Mouse (Mus musculus): ENCODE results near the gene Frmd5. TPM values are rescaled to one million over a fixed set of nuclear protein-coding genes. Genes with fewer than 3 reads are reported as not detected.

The Frmd5 gene
- polyA plus RNA-seq, 1 experiment from 2014 or later, result 24.2 TPM

DNA sequence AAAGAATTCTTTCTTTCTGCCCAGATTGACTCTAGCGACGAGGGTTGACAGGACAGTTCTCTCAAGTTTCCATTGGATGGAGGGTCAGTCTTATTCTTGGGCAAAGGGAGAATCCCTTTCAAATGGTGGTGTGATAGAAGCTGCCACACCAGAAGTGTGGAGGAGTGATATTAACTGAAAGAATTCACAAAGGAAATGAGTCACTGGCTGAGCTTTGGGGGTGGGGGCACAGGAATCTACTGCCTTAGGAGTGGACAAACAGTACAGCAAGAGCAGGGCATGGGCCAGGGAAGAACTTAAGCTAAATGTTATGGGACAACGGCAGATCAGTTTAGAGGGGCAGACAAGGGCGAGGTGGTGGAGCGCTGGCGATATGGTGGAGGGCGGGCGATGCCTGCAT is 206.2 kb downstream of the Frmd5 start:
- WGBS (ENCODE audit: insufficient replicate concordance), result 72% methylated on average over 8 of the region's 8 CpGs
- Histone ChIP-seq H3K27ac (ENCODE audit: low read depth, low read length) (no peak overlapping the region), H3K4me3 (ENCODE audit: low read depth, low read length) (no peak overlapping the region), H3K9ac (ENCODE audit: low read depth, low read length) (no peak overlapping the region), H3K36me3 (ENCODE audit: control insufficient read depth, insufficient read depth, low read length) (no peaks in the 10 kb centered on the region), H3K4me1 (ENCODE audit: control insufficient read depth, insufficient read depth, low read length) (peaks cover 5% of the 10 kb centered on the region; the same call in 1 of the 2 replicates), H3K9me3 (replicated peaks; ENCODE audit: control insufficient read depth, low read length) (no peaks in the 10 kb centered on the region), H3K27me3 (ENCODE audit: control insufficient read depth, insufficient read depth, low read length) (no peaks in the 10 kb centered on the region), H3K4me2 (no peak overlapping the region)
- ATAC-seq (replicated peaks; ENCODE audit: insufficient number of reproducible peaks, low FRiP score, low TSS enrichment), result no peak; the same call in 1 of the 2 replicates

DNA sequence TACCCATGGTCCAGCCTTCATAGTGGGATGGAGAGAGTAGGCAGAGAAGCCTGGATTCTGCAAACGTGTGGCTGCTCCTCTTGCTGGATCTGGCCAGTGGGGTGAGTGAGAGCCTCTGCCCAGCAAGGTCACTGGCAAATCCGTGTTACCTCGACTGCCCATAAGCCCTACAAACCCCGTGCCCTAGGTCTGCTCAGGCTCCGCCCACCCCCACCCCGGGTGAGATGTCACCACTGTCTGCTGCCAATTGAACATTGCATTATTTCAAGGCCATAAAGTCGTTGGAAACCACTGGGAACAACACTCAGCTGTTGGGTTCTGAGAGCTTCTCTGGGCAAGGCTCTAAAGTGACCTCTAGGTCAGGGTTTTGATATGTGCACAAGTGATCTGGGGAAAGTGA is 208.6 kb downstream of the Frmd5 start:
- Histone ChIP-seq H3K4me2 (no peak overlapping the region), H3K27me3 (ENCODE audit: control insufficient read depth, insufficient read depth, low read length) (no peaks in the 10 kb centered on the region), H3K4me1 (ENCODE audit: control insufficient read depth, insufficient read depth, low read length) (peaks cover 24% of the 10 kb centered on the region), H3K27ac (ENCODE audit: low read depth, low read length) (no peak overlapping the region), H3K4me3 (ENCODE audit: low read depth, low read length) (no peak overlapping the region), H3K9me3 (replicated peaks; ENCODE audit: control insufficient read depth, low read length) (no peaks in the 10 kb centered on the region), H3K36me3 (ENCODE audit: control insufficient read depth, insufficient read depth, low read length) (no peaks in the 10 kb centered on the region), H3K9ac (ENCODE audit: low read depth, low read length) (no peak overlapping the region)
- WGBS (ENCODE audit: insufficient replicate concordance), result 56% methylated on average over 7 of the region's 7 CpGs
- no peak for ATAC-seq (replicated peaks; ENCODE audit: insufficient number of reproducible peaks, low FRiP score, low TSS enrichment)

DNA sequence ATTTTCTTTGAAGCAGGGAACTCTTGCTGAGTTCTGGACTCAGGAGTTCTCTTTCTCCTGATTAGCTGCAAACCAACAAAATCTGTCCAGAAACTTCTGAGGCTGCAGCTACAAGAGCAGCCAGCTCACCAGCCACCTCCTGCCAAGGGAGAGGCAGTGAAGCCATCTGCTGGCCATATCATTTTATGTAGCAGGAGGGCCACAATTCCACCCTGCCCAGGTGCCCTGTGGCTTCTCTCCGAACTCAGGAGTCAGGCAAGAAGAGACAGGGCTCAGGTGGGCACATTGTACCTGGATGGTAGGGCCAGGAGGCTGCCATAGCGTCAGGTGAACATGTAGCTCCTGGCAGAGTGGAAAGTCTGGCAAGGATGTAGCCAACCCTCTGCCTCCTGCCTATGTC is 210.3 kb downstream of the Frmd5 start:
- Histone ChIP-seq H3K9me3 (replicated peaks; ENCODE audit: control insufficient read depth, low read length) (no peaks in the 10 kb centered on the region), H3K27ac (ENCODE audit: low read depth, low read length) (no peak overlapping the region), H3K4me3 (ENCODE audit: low read depth, low read length) (no peak overlapping the region), H3K4me1 (ENCODE audit: control insufficient read depth, insufficient read depth, low read length) (peaks cover 24% of the 10 kb centered on the region), H3K27me3 (ENCODE audit: control insufficient read depth, insufficient read depth, low read length) (no peaks in the 10 kb centered on the region), H3K9ac (ENCODE audit: low read depth, low read length) (no peak overlapping the region), H3K4me2 (no peak overlapping the region), H3K36me3 (ENCODE audit: control insufficient read depth, insufficient read depth, low read length) (no peaks in the 10 kb centered on the region)
- no peak for ATAC-seq (replicated peaks; ENCODE audit: insufficient number of reproducible peaks, low FRiP score, low TSS enrichment)
- 81% methylated on average over 2 of the region's 2 CpGs for WGBS (ENCODE audit: insufficient replicate concordance)

DNA sequence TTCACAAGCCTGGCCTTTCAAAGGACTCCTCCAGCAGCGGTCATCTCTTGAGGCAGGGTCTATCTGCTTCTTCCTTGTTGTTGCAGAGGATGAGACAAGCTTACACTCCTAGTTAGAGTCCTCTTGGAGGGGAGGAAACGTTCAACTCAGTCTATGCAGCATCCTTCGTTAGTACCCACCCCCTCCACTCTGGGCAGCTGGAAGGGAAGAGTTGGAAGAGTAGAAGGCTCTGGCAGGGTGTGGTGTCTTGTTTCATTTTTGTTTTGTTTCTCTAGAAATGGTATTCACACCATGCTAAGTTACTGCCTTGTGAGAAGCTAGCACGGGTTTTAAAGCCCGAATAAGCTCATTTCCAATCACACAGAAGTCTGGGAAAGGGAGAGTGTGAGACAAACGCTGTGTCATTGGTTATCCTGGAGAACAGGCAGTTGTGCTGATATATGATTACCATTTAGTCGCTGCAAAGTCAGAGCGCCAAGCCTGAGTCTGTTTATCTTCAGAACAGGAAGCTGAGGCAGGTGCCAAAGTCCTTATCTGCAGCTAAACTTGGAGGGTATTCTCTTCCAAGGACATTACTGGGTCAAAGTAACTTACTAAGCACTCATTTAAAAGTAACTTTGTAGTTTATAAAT is 212.1 kb downstream of the Frmd5 start:
- ATAC-seq (replicated peaks; ENCODE audit: insufficient number of reproducible peaks, low FRiP score, low TSS enrichment), result 0 out of 2 replicates have a peak, but pooled peaks have one; percentile 58
- peaks cover 19% of the 10 kb centered on the region for H3K4me1 ChIP-seq (ENCODE audit: control insufficient read depth, insufficient read depth, low read length)
- peak overlapping the region; percentile 28; the same call in 1 of the 2 replicates for H3K9ac ChIP-seq (ENCODE audit: low read depth, low read length)
- H3K4me3 ChIP-seq (ENCODE audit: low read depth, low read length), result no peak overlapping the region
- no peaks in the 10 kb centered on the region for H3K9me3 ChIP-seq (replicated peaks; ENCODE audit: control insufficient read depth, low read length)
- no peaks in the 10 kb centered on the region for H3K27me3 ChIP-seq (ENCODE audit: control insufficient read depth, insufficient read depth, low read length)
- no peaks in the 10 kb centered on the region for H3K36me3 ChIP-seq (ENCODE audit: control insufficient read depth, insufficient read depth, low read length)
- H3K4me2 ChIP-seq, result peak overlapping the region; percentile 57
- WGBS (ENCODE audit: insufficient replicate concordance), result 13% methylated on average over 8 of the region's 8 CpGs
- peak overlapping the region; percentile 70 for H3K27ac ChIP-seq (ENCODE audit: low read depth, low read length)

DNA sequence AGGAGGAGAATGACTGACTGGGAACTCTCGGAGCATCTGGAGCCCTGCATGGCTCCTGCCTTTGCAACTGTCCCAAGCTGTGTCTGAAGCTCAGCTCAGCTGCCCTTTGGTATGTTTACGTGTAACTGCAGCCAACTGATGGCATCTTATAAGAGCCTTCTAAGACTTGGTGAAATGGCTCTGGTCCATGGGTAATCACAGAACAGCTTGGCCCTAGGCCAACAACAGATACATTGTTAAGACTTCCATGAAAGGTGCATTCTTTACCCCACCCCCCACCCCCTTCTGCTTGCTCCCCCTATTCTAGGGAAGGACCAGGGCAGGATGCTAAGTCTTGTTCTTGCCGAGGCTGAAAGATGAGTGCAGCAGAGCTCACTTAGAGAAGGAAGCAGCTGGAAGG is 212.8 kb downstream of the Frmd5 start:
- Histone ChIP-seq H3K9ac (ENCODE audit: low read depth, low read length) (no peak overlapping the region), H3K36me3 (ENCODE audit: control insufficient read depth, insufficient read depth, low read length) (no peaks in the 10 kb centered on the region), H3K4me3 (ENCODE audit: low read depth, low read length) (no peak overlapping the region), H3K27ac (ENCODE audit: low read depth, low read length) (no peak overlapping the region), H3K27me3 (ENCODE audit: control insufficient read depth, insufficient read depth, low read length) (no peaks in the 10 kb centered on the region), H3K4me2 (peak overlapping the region; percentile 57; the same call in 1 of the 2 replicates), H3K9me3 (replicated peaks; ENCODE audit: control insufficient read depth, low read length) (no peaks in the 10 kb centered on the region), H3K4me1 (ENCODE audit: control insufficient read depth, insufficient read depth, low read length) (peaks cover 19% of the 10 kb centered on the region)
- 39% methylated on average over 3 of the region's 3 CpGs for WGBS (ENCODE audit: insufficient replicate concordance)
- no peak for ATAC-seq (replicated peaks; ENCODE audit: insufficient number of reproducible peaks, low FRiP score, low TSS enrichment)

DNA sequence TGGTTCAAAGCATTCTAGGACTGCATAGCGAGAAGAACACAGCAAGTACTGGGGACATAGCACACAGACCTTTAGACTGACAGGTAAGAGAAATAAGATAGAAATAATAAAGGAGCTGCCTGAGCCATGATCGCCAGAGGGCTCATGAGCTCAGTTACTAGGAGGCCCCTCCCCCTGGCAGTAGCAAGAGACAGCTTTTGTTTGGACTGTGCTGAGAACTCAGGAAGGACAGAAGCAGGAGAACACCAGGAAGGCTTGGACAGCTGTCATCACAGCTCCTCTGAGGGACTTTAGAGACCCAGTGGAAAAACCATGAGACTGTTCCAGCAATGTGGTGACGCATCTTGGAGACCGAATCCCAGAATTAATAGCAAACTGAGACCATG is 218.6 kb downstream of the Frmd5 start:
- H3K4me3 ChIP-seq (ENCODE audit: low read depth, low read length), result no peak overlapping the region
- H3K9ac ChIP-seq (ENCODE audit: low read depth, low read length), result no peak overlapping the region
- peak overlapping the region; percentile 25 for H3K4me2 ChIP-seq
- no peaks in the 10 kb centered on the region for H3K27me3 ChIP-seq (ENCODE audit: control insufficient read depth, insufficient read depth, low read length)
- no peaks in the 10 kb centered on the region for H3K36me3 ChIP-seq (ENCODE audit: control insufficient read depth, insufficient read depth, low read length)
- WGBS (ENCODE audit: insufficient replicate concordance), result 35% methylated on average over 4 of the region's 4 CpGs
- no peak for ATAC-seq (replicated peaks; ENCODE audit: insufficient number of reproducible peaks, low FRiP score, low TSS enrichment)
- H3K4me1 ChIP-seq (ENCODE audit: control insufficient read depth, insufficient read depth, low read length), result peaks cover 17% of the 10 kb centered on the region
- no peak overlapping the region for H3K27ac ChIP-seq (ENCODE audit: low read depth, low read length)
- H3K9me3 ChIP-seq (replicated peaks; ENCODE audit: control insufficient read depth, low read length), result no peaks in the 10 kb centered on the region

DNA sequence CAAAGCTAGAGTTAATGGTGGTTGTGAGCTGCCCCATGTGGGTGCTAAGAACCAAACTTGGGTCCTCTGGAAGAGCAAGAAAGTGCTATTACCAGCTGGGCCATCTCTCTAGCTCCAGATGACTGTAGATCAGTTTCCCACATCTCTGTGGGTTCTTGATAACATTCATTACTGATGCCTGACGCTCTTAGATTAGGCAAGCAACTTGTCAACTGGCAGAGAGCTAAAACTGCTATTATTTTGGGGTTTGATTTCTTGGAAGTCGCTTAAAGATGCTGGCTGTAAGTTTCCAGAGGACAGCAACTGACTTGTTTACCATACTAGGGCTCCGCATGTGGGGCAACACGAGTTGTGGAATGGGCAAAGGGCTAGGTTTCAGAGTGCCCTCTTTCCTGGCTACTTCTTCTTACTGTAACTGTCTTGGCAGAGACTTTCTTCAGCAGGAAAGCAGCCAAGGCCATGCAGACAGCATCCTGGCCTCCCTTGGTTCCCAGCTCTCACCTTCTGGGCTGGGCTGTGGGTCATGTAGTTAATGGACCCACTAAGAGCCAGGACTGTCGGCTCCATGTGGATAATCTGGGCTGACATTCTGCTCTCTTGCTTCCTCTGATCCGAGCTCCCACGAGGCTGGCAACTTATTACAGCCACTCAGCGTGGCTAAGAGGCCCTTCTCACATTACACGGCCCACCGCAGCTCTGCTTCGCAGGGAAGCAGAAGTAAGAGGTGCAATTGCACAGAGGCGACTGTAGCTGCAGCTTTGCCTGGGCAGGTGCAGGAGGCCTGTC is 219.2 kb downstream of the Frmd5 start:
- H3K27ac ChIP-seq (ENCODE audit: low read depth, low read length), result no peak overlapping the region
- ATAC-seq (replicated peaks; ENCODE audit: insufficient number of reproducible peaks, low FRiP score, low TSS enrichment), result no peak

DNA sequence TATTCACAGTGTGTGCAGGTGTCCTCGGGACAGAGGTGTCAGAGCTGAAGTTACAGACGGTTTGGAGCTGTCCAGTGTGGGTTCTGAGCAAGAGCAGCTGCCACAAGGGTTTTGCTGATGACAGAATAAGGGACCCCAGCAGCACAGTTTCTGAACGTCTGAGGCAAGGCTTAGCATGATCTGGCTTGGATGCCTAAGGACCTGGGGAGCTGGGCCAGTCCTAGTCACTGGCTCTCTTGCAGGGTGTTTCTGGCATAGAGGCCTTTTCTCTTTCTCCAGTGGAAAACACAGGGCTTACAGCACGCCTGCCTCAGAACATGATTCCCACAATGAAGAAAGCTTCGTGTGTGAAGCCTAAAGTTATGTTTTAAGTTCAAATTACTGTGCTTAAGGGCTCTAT is 222.2 kb downstream of the Frmd5 start:
- Histone ChIP-seq H3K4me2 (no peak overlapping the region), H3K36me3 (ENCODE audit: control insufficient read depth, insufficient read depth, low read length) (no peaks in the 10 kb centered on the region), H3K4me3 (ENCODE audit: low read depth, low read length) (no peak overlapping the region), H3K27me3 (ENCODE audit: control insufficient read depth, insufficient read depth, low read length) (no peaks in the 10 kb centered on the region), H3K4me1 (ENCODE audit: control insufficient read depth, insufficient read depth, low read length) (peaks cover 17% of the 10 kb centered on the region), H3K9me3 (replicated peaks; ENCODE audit: control insufficient read depth, low read length) (no peaks in the 10 kb centered on the region), H3K27ac (ENCODE audit: low read depth, low read length) (no peak overlapping the region), H3K9ac (ENCODE audit: low read depth, low read length) (no peak overlapping the region)
- no peak for ATAC-seq (replicated peaks; ENCODE audit: insufficient number of reproducible peaks, low FRiP score, low TSS enrichment)
- 45% methylated on average over 5 of the region's 5 CpGs for WGBS (ENCODE audit: insufficient replicate concordance)

More for the DNA sequence above, 219.2 kb downstream of the Frmd5 start:
- no peaks in the 10 kb centered on the region for H3K9me3 ChIP-seq (replicated peaks; ENCODE audit: control insufficient read depth, low read length)
- H3K4me1 ChIP-seq (ENCODE audit: control insufficient read depth, insufficient read depth, low read length), result peaks cover 17% of the 10 kb centered on the region
- H3K27me3 ChIP-seq (ENCODE audit: control insufficient read depth, insufficient read depth, low read length), result no peaks in the 10 kb centered on the region
- 26% methylated on average over 12 of the region's 12 CpGs for WGBS (ENCODE audit: insufficient replicate concordance)
- H3K9ac ChIP-seq (ENCODE audit: low read depth, low read length), result no peak overlapping the region
- H3K4me2 ChIP-seq, result peak overlapping the region; percentile 25
- H3K4me3 ChIP-seq (ENCODE audit: low read depth, low read length), result no peak overlapping the region
- no peaks in the 10 kb centered on the region for H3K36me3 ChIP-seq (ENCODE audit: control insufficient read depth, insufficient read depth, low read length)
